ENCODE assay signal across 12 mouse cellular contexts in genomic region chr15:77212818-77213217, GRCm38 (mm10).
DNase-seq lines count a peak whose midpoint lies in the region; ATAC-seq and TF ChIP-seq lines count a peak whose summit lies in the region.
"Had no signal": no experiment of that assay in that cellular context is flagged by ENCODE, and none has a peak within 500 bp of the region (broad histone marks: within the 10 kb centered on the region; RNA-seq: fewer than 3 reads in every experiment).

No protein-coding gene starts in this region.

- no peak for ATAC-seq in kidney, embryonic 16.5 days (ENCODE audit: low FRiP score, low TSS enrichment)
- no peak for ATAC-seq in heart, embryonic 14.5 days (ENCODE audit: insufficient number of reproducible peaks, insufficient read depth, low FRiP score, low read depth)
- ATAC-seq in forebrain, embryonic 14.5 days = no peak

- H3K4me2 ChIP-seq in kidney, embryonic 16.5 days (replicated peaks; ENCODE audit: low read depth, low read length) = no peak overlapping the region
- peak overlapping the region; percentile 49 for H3K4me2 ChIP-seq in heart, embryonic 14.5 days (ENCODE audit: low read length)
- H3K4me2 ChIP-seq in myocyte (ENCODE audit: low read depth) = peak overlapping the region; percentile 87
- H3K4me2 ChIP-seq in forebrain, embryonic 14.5 days (ENCODE audit: low read length) = no peak overlapping the region

- WGBS in kidney, embryonic 16.5 days = 43% methylated on average over 7 of the region's 7 CpGs
- WGBS in heart, embryonic 14.5 days = 9% methylated on average over 7 of the region's 7 CpGs
- 85% methylated on average over 7 of the region's 7 CpGs for WGBS in forebrain, embryonic 14.5 days

- H3K79me2 ChIP-seq in myocyte (ENCODE audit: control insufficient read depth, insufficient read depth) = peaks cover 64% of the 10 kb centered on the region

- DNase-seq in embryo, embryonic 10 days (ENCODE audit: low spot score) = peak; percentile 42
- DNase-seq in embryo, embryonic 11 days = no peak
- DNase-seq in kidney, adult 11 months = no peak
- no peak for DNase-seq in T-cell, adult 2 months (ENCODE audit: low spot score)
- no peak for DNase-seq in forebrain, embryonic 14.5 days (ENCODE audit: low spot score)
- DNase-seq: adrenal gland, postnatal 36 days; cerebellum, adult 11 months; lung, adult 2 months; thymus, adult 2 months had no signal

- TF ChIP-seq POLR2A in myocyte (IDR thresholded peaks at IDR 0.05; ENCODE audit: insufficient read length, low read depth) = no peak

- H3K27me3 ChIP-seq in kidney, embryonic 16.5 days (ENCODE audit: insufficient read depth, low read length) = no peaks in the 10 kb centered on the region
- H3K27me3 ChIP-seq in heart, embryonic 14.5 days (ENCODE audit: control insufficient read depth, insufficient read depth, low read length) = no peaks in the 10 kb centered on the region
- no peaks in the 10 kb centered on the region for H3K27me3 ChIP-seq in myocyte (ENCODE audit: control insufficient read depth, insufficient read depth, insufficient read length)
- no peaks in the 10 kb centered on the region for H3K27me3 ChIP-seq in forebrain, embryonic 14.5 days (replicated peaks; ENCODE audit: control insufficient read depth, insufficient read depth, low read length)

- H3K4me3 ChIP-seq in kidney, embryonic 16.5 days (ENCODE audit: low read length) = no peak overlapping the region
- peak overlapping the region in 1 of 2 experiments; percentile 1; a peak in 1 of 4 replicates for H3K4me3 ChIP-seq in heart, embryonic 14.5 days (ENCODE audit: control insufficient read depth in 1 of 2, insufficient read depth in 1 of 2, low read depth in 1 of 2, low read length in 2 of 2)
- peak overlapping the region; percentile 5 for H3K4me3 ChIP-seq in myocyte
- H3K4me3 ChIP-seq in forebrain, embryonic 14.5 days (ENCODE audit: low read depth, low read length) = no peak overlapping the region

- H3K9ac ChIP-seq in kidney, embryonic 16.5 days (replicated peaks; ENCODE audit: low read length) = peak overlapping the region; percentile 42
- H3K9ac ChIP-seq in heart, embryonic 14.5 days (ENCODE audit: low read length) = peak overlapping the region; percentile 64
- H3K9ac ChIP-seq in forebrain, embryonic 14.5 days (ENCODE audit: low read length) = no peak overlapping the region

- H3K36me3 ChIP-seq in kidney, embryonic 16.5 days (ENCODE audit: insufficient read depth, low read length) = no peaks in the 10 kb centered on the region
- no peaks in the 10 kb centered on the region for H3K36me3 ChIP-seq in heart, embryonic 14.5 days (ENCODE audit: control insufficient read depth, insufficient read depth, low read length)
- H3K36me3 ChIP-seq in myocyte (ENCODE audit: control insufficient read depth, insufficient read depth) = no peaks in the 10 kb centered on the region
- no peaks in the 10 kb centered on the region for H3K36me3 ChIP-seq in forebrain, embryonic 14.5 days (ENCODE audit: control insufficient read depth, insufficient read depth, low read length)

- H3K9me3 ChIP-seq in kidney, embryonic 16.5 days (ENCODE audit: low read length) = no peaks in the 10 kb centered on the region
- H3K9me3 ChIP-seq in heart, embryonic 14.5 days (ENCODE audit: control insufficient read depth, low read length) = no peaks in the 10 kb centered on the region
- H3K9me3 ChIP-seq in forebrain, embryonic 14.5 days (replicated peaks; ENCODE audit: control insufficient read depth, low read length) = no peaks in the 10 kb centered on the region

- H3K4me1 ChIP-seq in kidney, embryonic 16.5 days (ENCODE audit: insufficient read depth, low read length) = peaks cover 55% of the 10 kb centered on the region
- peaks cover 44 to 85% of the 10 kb centered on the region in 2 experiments for H3K4me1 ChIP-seq in heart, embryonic 14.5 days (ENCODE audit: control insufficient read depth in 2 of 2, insufficient read depth in 2 of 2, low read length in 2 of 2)
- peaks cover 3% of the 10 kb centered on the region; the same call in 1 of the 2 replicates for H3K4me1 ChIP-seq in forebrain, embryonic 14.5 days (ENCODE audit: control insufficient read depth, insufficient read depth, low read length)

- H3ac ChIP-seq in myocyte (ENCODE audit: control insufficient read depth, insufficient read length) = no peak overlapping the region

- H3K27ac ChIP-seq in kidney, embryonic 16.5 days (ENCODE audit: low read length) = 0 out of 2 replicates have a peak overlapping the region, but pooled peaks have one; percentile 43
- H3K27ac ChIP-seq in heart, embryonic 14.5 days (replicated peaks in 1 of 2; ENCODE audit: control insufficient read depth in 1 of 2, insufficient read depth in 1 of 2, low read depth in 2 of 2, low read length in 2 of 2) = peak overlapping the region; percentile 91 to 94
- H3K27ac ChIP-seq in forebrain, embryonic 14.5 days (ENCODE audit: low read depth, low read length) = no peak overlapping the region

TF ChIP-seq in myocyte, 11 proteins besides CTCF, POLR2A, EP300 and RAD21:
- TF ChIP-seq MYOG (IDR thresholded peaks at IDR 0.05; ENCODE audit: control insufficient read depth in 1 of 3, insufficient read depth in 1 of 3, insufficient read length in 2 of 3, low read depth in 2 of 3) (peak in 1 of 3 experiments; percentile 31), TCF3 (IDR thresholded peaks at IDR 0.05; ENCODE audit: insufficient read length, low read depth) (no peak)

Comparison
In these comparisons a context has a peak if more than half of its experiments do, and no peak if none do; other contexts are left out.
1. H3K4me2 ChIP-seq: peak in heart, embryonic 14.5 days (single experiment) and myocyte (single experiment); none in kidney, embryonic 16.5 days (single experiment) and forebrain, embryonic 14.5 days (single experiment).